7 mouse cellular contexts compared by ENCODE assay signal in genomic region chr4:146263038-146263685, GRCm38 (mm10).
A peak's percentile ranks its signal among the peaks of the same experiment; 100 is the strongest.
DNase-seq lines count a peak whose midpoint lies in the region; ATAC-seq and TF ChIP-seq lines count a peak whose summit lies in the region.
"Not testable (repeated sequence)": the region's sequence is repeated elsewhere in the genome, so short reads cannot be mapped to it uniquely, and the experiment has no call there.

No protein-coding gene starts in this region.

- peak; percentile 29 to 41 for DNase-seq in adrenal gland, postnatal 36 days
- DNase-seq in hindbrain, postnatal 0 days (ENCODE audit: low spot score): peak; percentile 0

- peak; percentile 85 for ATAC-seq in forebrain, embryonic 12.5 days (ENCODE audit: low FRiP score)
- ATAC-seq in heart, embryonic 13.5 days (ENCODE audit: extremely low read depth, insufficient number of reproducible peaks, low FRiP score, low TSS enrichment): peak; percentile 66
- ATAC-seq in hindbrain, postnatal 0 days: peak; percentile 91
- ATAC-seq in limb, embryonic 12.5 days (ENCODE audit: insufficient number of reproducible peaks, insufficient read depth, low FRiP score, low TSS enrichment, low read depth): peak; percentile 93
- peak; percentile 43 for ATAC-seq in megakaryocyte, adult 5-6 weeks (ENCODE audit: poor library complexity, severe bottlenecking)

- H3K4me3 ChIP-seq in forebrain, embryonic 12.5 days (replicated peaks): peak overlapping the region; percentile 29
- peak overlapping the region; percentile 46 for H3K4me3 ChIP-seq in heart, embryonic 13.5 days
- peak overlapping the region; percentile 31 for H3K4me3 ChIP-seq in hindbrain, postnatal 0 days (ENCODE audit: low read length)
- H3K4me3 ChIP-seq in limb, embryonic 12.5 days (replicated peaks): peak overlapping the region; percentile 32
- H3K4me3 ChIP-seq in olfactory bulb, adult 2 months (ENCODE audit: insufficient read depth, low read depth, low read length): peak overlapping the region; percentile 16; the same call in 1 of the 2 replicates

- not testable (repeated sequence) for TF ChIP-seq POLR2A in olfactory bulb, adult 2 months (IDR thresholded peaks at IDR 0.05; ENCODE audit: insufficient read depth, low read depth, low read length)

- 12% methylated on average over 40 of the region's 51 CpGs for WGBS in forebrain, embryonic 12.5 days
- WGBS in heart, embryonic 13.5 days: 2% methylated on average over 37 of the region's 51 CpGs
- WGBS in hindbrain, postnatal 0 days: 10% methylated on average over 25 of the region's 51 CpGs
- 5% methylated on average over 47 of the region's 51 CpGs for WGBS in limb, embryonic 12.5 days
- 6% methylated on average over 50 of the region's 51 CpGs for WGBS in olfactory bulb, adult 2 months

- H3K9me3 ChIP-seq in forebrain, embryonic 12.5 days; heart, embryonic 13.5 days; hindbrain, postnatal 0 days (ENCODE audit: low read length); limb, embryonic 12.5 days: not testable (repeated sequence)

- H3K4me1 ChIP-seq in forebrain, embryonic 12.5 days; heart, embryonic 13.5 days; hindbrain, postnatal 0 days (ENCODE audit: insufficient read depth, low read length); limb, embryonic 12.5 days (replicated peaks); olfactory bulb, adult 2 months (ENCODE audit: control insufficient read depth, insufficient read depth, low read length): not testable (repeated sequence)

- not testable (repeated sequence) for H3K27ac ChIP-seq in forebrain, embryonic 12.5 days; heart, embryonic 13.5 days (replicated peaks); hindbrain, postnatal 0 days; limb, embryonic 12.5 days; olfactory bulb, adult 2 months (ENCODE audit: insufficient read depth, low read depth, low read length)

- not testable (repeated sequence) for H3K9ac ChIP-seq in forebrain, embryonic 12.5 days; hindbrain, postnatal 0 days (replicated peaks; ENCODE audit: low read length)
- H3K9ac ChIP-seq in heart, embryonic 13.5 days: peak overlapping the region; percentile 65
- peak overlapping the region; percentile 45 for H3K9ac ChIP-seq in limb, embryonic 12.5 days (replicated peaks)

- TF ChIP-seq CTCF in hindbrain, postnatal 0 days (IDR thresholded peaks at IDR 0.05; ENCODE audit: low read depth); olfactory bulb, adult 2 months (IDR thresholded peaks at IDR 0.05; ENCODE audit: insufficient read depth, low read depth, low read length): not testable (repeated sequence)

- H3K4me2 ChIP-seq in forebrain, embryonic 12.5 days: peak overlapping the region; percentile 47
- H3K4me2 ChIP-seq in heart, embryonic 13.5 days: peak overlapping the region; percentile 63
- peak overlapping the region; percentile 38; the same call in 1 of the 2 replicates for H3K4me2 ChIP-seq in hindbrain, postnatal 0 days (ENCODE audit: low read depth, low read length)
- peak overlapping the region; percentile 47 for H3K4me2 ChIP-seq in limb, embryonic 12.5 days

- not testable (repeated sequence) for H3K27me3 ChIP-seq in forebrain, embryonic 12.5 days; heart, embryonic 13.5 days (replicated peaks); hindbrain, postnatal 0 days (ENCODE audit: insufficient read depth, low read length); limb, embryonic 12.5 days

- not testable (repeated sequence) for H3K36me3 ChIP-seq in forebrain, embryonic 12.5 days (replicated peaks); heart, embryonic 13.5 days; hindbrain, postnatal 0 days (ENCODE audit: insufficient read depth, low read length); limb, embryonic 12.5 days

Comparison
In these comparisons a context has a peak if more than half of its experiments do, and no peak if none do; other contexts are left out.
1. ATAC-seq: peak in every context shown above with its lines; median percentile 93 in limb, embryonic 12.5 days; 91 in hindbrain, postnatal 0 days; 85 in forebrain, embryonic 12.5 days; 66 in heart, embryonic 13.5 days; 43 in megakaryocyte, adult 5-6 weeks.